Comparison of ENCODE assay signal across 15 mouse cellular contexts in genomic region chr19:12756286-12756685, GRCm38 (mm10). TPM values are rescaled to one million over a fixed set of nuclear protein-coding genes. Genes with fewer than 3 reads are reported as not detected.
"Had no signal": no experiment of that assay in that cellular context is flagged by ENCODE, and none has a peak within 500 bp of the region (broad histone marks: within the 10 kb centered on the region; RNA-seq: fewer than 3 reads in every experiment).

No protein-coding gene starts in this region.

- DNase-seq: gastrocnemius, adult 2 months; gastrocnemius, postnatal 10 days; gastrocnemius, postnatal 25 days; heart, adult 11 months; heart, adult 2 months; heart, postnatal 14 days; heart, postnatal 36 days; kidney, adult 11 months; kidney, adult 2 months; kidney, adult 9 months; kidney, postnatal 14 days; kidney, postnatal 36 days; liver; liver, embryonic 13.5 days had no signal

RNA-seq across cellular contexts. Expression of gene Cntf, which starts 9.1 kb away (rescaled TPM):
- polyA plus RNA-seq: intestine, embryonic 14.5 days had no signal
